Mouse (Mus musculus) cerebral cortex, adult 2 months (tissue): ENCODE results near the gene Fgfr2.

Source experiments
- WGBS: fragments of 180-500 bp; shearing (Covaris S2); methylation state at CpG from one replicate; pipeline ENCODE4 v1.1.7; 2018; 5-methylcytosine and 5-hydroxymethylcytosine counted together

Fgfr2 gene

GRCm38 (mm10) chr7:130170144-130170543 lies 2953.0 kb downstream of the Fgfr2 start:
- 87% methylated on average over 8 of the region's 8 CpGs for WGBS

- 71% methylated on average over 12 of the region's 12 CpGs for WGBS
Observed at GRCm38 (mm10) chr7:130168296-130168695, 2954.9 kb downstream of the Fgfr2 start.

DNA sequence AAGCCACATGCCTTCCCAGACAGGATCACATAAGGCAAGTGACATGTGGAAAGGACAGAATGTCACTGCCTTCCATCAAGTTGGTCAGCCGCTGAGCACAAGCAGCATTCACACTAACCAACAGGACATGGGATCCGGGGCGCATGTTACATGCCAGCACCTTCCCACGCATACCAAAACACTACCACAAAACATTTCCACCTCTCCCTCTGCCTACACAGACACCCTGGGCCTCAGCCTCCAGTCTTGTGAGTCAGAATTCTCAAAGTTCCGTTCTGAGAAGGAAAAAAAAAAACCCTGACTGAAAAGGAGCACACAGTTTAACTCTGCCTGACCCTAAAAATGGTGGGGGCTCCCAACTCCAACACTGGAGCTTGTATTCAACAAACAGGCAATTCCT lies 2955.9 kb downstream of the Fgfr2 start:
- 58% methylated on average over 5 of the region's 5 CpGs for WGBS

- WGBS = 72% methylated on average over 4 of the region's 4 CpGs
Observed at GRCm38 (mm10) chr7:130166190-130166589, 2957.0 kb downstream of the Fgfr2 start.

- WGBS = 95% methylated on average over 3 of the region's 3 CpGs
Observed at GRCm38 (mm10) chr7:130165408-130165807, 2957.7 kb downstream of the Fgfr2 start.

DNA sequence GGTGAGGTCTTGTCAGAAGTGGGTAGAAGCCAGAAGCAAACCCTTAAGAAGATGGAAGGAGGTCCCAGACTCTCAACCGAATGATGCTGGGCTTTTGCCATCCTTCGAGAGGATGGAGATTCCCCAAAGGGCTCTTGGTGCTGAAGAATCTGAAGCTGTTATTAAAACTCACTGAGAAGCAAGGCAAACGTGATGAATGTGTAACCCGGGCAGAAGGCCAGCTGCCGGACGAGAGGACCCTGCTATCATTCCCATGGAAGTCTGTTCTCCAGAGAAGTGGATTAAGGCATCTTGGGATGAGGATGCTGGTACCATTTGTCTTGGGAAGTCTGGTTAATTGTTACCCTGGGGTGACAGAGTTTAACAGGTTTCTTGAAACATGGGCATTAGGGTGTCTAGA lies 2960.4 kb downstream of the Fgfr2 start:
- WGBS = 80% methylated on average over 6 of the region's 6 CpGs

- 80% methylated on average over 5 of the region's 5 CpGs for WGBS
Observed at GRCm38 (mm10) chr7:130161581-130161980, 2961.6 kb downstream of the Fgfr2 start.

GRCm38 (mm10) chr7:130158845-130159244 lies 2964.3 kb downstream of the Fgfr2 start:
- 87% methylated on average over 3 of the region's 3 CpGs for WGBS

DNA sequence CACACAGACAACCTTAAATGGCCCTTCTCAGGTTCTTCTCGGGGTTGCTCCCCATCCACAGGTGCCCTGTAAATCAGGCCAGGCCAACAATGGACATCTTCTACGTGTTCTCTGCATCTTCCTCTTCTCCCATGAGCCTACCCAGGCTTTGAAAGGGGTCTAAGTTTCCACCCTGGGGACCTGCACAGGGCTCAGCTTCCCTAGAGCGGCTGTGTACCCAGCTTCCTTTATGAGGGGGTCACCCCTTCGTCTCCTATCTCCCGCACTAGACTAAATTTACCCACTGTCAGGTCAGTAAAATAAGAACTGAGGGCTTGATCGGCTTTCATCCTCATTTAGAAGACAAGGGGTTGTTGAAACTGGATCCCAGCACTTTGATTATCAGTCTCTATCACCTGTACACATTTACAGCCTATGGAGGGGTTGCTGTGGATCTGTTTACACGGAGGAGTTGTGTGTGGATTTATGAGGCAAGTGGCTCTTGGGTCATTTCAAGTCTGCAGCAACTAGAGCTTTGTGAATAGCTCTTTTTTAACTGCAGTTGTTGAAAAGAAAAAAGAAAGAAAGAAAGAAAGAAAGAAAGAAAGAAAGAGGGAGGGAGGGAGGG lies 2969.7 kb downstream of the Fgfr2 start:
- WGBS = 88% methylated on average over 7 of the region's 7 CpGs

- 94% methylated on average over 5 of the region's 5 CpGs for WGBS
Observed at GRCm38 (mm10) chr7:130148906-130149305, 2974.2 kb downstream of the Fgfr2 start.

- WGBS = 86% methylated on average over 7 of the region's 7 CpGs
Observed at GRCm38 (mm10) chr7:130147230-130147629, 2975.9 kb downstream of the Fgfr2 start.

DNA sequence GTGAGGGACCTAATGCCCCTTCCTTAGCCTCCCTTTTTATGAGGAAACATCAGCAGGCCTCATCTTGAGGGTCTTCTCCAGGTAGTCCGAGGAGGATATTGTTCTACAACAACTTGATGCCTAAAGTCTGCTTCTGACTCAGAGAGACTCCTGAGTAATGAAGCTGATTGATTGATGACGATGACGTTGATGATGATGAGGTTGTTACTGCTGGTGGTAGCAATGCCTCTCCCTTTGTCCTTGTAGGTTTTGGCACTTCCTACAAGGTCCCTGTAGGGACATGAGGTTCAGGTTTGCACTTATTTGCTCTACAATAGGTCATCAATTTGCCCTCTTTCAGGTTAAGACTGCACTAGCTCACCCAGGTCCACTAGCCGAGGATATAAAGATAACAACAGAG lies 2977.9 kb downstream of the Fgfr2 start:
- 96% methylated on average over 4 of the region's 4 CpGs for WGBS

DNA sequence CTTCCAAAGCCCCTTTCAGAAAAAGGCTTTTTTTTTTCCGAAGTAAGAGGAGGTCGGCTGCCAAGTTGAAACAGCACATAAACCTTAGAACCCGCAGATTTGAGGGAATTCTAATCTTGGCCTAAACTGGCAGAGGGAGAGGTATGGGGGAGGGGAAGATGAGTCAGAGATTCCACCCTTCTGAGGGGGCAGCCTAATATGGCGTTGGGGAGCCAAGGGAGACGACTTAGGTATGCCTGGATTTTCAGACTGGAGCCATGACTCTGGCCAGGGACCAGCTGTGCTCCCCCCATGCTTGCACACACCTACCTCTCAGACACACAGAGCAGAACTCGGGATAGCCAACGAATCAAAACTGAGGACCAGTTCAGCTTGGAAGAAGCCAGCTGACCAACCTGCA lies 2979.8 kb downstream of the Fgfr2 start:
- 58% methylated on average over 7 of the region's 7 CpGs for WGBS

GRCm38 (mm10) chr7:130141088-130141873 lies 2981.9 kb downstream of the Fgfr2 start:
- 82% methylated on average over 3 of the region's 3 CpGs for WGBS

GRCm38 (mm10) chr7:130134924-130135365 lies 2988.2 kb downstream of the Fgfr2 start:
- WGBS = 82% methylated on average over 3 of the region's 3 CpGs

DNA sequence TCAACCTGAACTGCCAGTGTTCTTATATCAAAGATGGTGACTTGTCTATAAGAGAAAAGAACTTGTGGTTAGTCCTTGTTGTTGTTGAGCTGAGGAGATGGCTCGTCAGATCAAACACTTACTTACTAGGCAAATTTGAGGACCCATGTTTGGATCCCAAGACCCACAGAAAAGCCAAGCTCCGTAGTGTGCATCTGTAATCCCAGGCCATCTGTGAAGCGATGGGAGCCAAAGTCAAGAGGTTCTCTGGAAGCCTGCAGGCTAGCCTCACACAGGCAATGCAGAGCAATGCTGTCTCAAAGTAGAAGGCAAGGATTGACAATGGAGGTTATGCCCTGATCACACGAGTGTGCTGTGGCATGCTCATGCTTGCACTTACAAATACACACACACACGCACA lies 2992.9 kb downstream of the Fgfr2 start:
- WGBS = 88% methylated on average over 5 of the region's 5 CpGs

DNA sequence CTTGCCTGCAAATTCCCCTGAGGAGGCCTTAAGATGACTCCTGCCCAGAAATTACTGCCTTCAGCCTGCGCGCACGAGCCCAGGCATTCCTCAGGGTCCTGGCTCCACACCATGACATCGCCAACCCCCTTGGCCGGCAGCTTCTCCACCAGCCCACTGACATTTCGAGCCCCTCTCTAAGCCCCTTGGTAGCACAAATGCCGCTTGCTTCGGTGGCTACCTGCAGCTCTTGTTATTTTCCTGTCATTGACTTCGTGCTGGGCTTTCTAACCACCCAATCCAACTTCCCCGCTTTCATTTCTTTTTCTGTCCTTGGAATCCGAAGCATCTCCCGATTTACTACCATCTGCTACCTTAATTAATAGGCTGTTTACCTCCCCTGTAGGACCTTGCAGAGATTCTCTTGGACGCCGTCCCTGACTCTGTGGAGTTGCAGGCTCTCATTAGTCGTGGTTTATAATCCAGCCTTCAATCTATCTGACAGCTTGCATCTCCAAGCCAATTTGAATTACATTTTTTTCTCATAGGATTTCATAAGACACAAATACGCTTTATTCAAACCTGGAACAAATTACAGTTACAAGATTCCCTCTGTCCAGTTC lies 2993.7 kb downstream of the Fgfr2 start:
- 54% methylated on average over 16 of the region's 16 CpGs for WGBS

DNA sequence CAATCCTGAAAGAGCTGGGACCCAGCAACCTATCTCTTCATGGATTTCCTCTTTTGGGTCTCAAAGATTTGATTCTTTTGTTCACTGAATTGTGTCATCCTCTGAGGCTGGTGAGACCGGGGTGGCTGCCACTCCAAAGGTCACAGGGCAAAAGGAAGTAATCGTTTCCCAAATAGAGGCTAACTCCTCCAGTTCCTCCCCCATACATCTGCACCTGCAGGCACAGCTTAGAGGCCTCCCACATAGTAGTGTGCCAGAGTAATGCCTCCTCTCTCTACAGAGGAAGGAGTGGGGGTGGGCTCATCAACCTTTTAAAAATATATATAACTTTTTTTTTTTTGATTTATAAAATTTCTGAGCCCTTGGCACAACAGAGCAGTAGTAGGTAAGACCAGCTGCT lies 3001.6 kb downstream of the Fgfr2 start:
- 31% methylated on average over 2 of the region's 2 CpGs for WGBS

DNA sequence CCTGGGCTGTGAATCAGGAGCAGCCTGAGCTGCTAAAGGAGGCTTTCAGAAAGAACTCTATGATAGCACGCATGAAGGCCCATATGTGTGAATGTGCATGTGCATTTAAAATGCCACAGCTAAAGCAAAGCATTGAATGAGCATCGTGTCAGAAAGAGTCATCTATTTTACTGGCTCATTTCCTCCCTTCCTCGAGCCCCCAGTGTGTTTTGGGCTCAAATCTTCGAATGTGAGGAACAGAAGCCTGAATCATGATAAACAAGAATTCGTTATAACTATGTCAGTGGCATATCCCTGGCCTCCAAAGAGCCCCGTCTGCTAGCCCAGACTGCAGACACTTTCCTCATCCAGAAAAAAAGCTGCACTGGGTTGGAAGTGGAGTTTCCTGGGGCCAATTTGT lies 3003.7 kb downstream of the Fgfr2 start:
- 57% methylated on average over 6 of the region's 6 CpGs for whole genome bisulfite sequencing

- WGBS = 75% methylated on average over 4 of the region's 4 CpGs
Observed at GRCm38 (mm10) chr7:130118726-130119125, 3004.4 kb downstream of the Fgfr2 start.

GRCm38 (mm10) chr7:130117466-130118123 lies 3005.6 kb downstream of the Fgfr2 start:
- WGBS = 31% methylated on average over 4 of the region's 4 CpGs

GRCm38 (mm10) chr7:130114436-130114835 lies 3008.7 kb downstream of the Fgfr2 start:
- 64% methylated on average over 4 of the region's 4 CpGs for WGBS
